Mouse (Mus musculus): Measurements from ENCODE around the gene Nlgn1. TPM values are rescaled to one million over a fixed set of nuclear protein-coding genes. Genes with fewer than 3 reads are reported as not detected.

Nlgn1 gene
- polyA plus RNA-seq, 1 experiment, result not detected

DNA sequence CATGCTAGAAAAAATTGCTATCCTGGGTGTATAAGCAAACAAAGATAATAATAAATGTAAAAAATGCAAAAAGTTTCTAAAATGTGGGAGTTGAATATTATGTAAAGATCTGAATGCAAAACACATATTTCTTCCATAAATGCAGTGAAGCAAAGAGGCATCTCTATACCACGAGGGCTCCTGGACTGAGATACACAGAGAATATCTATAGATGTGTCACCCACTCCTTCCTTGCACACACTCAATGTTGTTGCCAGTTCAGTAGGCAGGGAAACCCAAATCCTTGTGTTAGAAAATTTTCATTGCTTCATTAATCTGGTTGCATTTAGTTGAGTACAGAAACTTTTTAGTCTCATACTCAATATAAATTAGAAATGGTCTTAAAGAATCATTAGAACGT, 364.7 kb downstream of the Nlgn1 start:
- Histone ChIP-seq H3K36me3 (ENCODE audit: control insufficient read depth) (no peaks in the 10 kb centered on the region), H3K9me3 (ENCODE audit: control insufficient read depth, low read length) (no peaks in the 10 kb centered on the region), H3K27me3 (ENCODE audit: control insufficient read depth) (no peaks in the 10 kb centered on the region), H3K4me1 (ENCODE audit: control insufficient read depth) (no peaks in the 10 kb centered on the region), H3K4me3 (replicated peaks) (no peak overlapping the region)
- TF ChIP-seq TAL1 (IDR thresholded peaks at IDR 0.05; ENCODE audit: low read length) (no peak), GATA1 (IDR thresholded peaks at IDR 0.05; ENCODE audit: low read length) (no peak)

- H3K4me3 ChIP-seq (replicated peaks), result no peak overlapping the region
- no peaks in the 10 kb centered on the region for H3K27me3 ChIP-seq (ENCODE audit: control insufficient read depth)
- H3K36me3 ChIP-seq (ENCODE audit: control insufficient read depth), result no peaks in the 10 kb centered on the region
- no peaks in the 10 kb centered on the region for H3K9me3 ChIP-seq (ENCODE audit: control insufficient read depth, low read length)
- no peak for TF ChIP-seq TAL1 (IDR thresholded peaks at IDR 0.05; ENCODE audit: low read length)
- TF ChIP-seq GATA1 (IDR thresholded peaks at IDR 0.05; ENCODE audit: low read length), result no peak
- no peaks in the 10 kb centered on the region for H3K4me1 ChIP-seq (ENCODE audit: control insufficient read depth)
Measured at GRCm38 (mm10) chr3:25964237-25964636, 368.0 kb downstream of the Nlgn1 start.

DNA sequence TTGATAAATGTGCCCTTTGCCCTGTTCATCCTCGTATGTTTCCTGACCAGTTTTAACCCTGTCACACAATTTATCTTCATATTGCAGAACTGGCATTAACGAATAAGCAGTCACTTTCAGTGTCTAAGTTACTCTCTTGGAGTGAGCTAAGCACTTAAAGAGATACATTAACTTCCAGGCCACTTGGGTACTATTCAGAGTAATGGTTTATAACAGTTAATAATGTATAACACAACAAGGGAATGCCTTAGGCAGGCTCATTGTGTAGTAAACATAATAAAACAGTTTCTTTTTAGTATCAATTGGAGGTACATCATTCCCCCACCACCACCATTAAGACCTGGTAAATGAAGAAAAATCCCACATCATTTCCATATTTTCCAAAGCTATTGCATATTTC, 368.7 kb downstream of the Nlgn1 start:
- no peak for TF ChIP-seq GATA1 (IDR thresholded peaks at IDR 0.05; ENCODE audit: low read length)
- no peak for TF ChIP-seq TAL1 (IDR thresholded peaks at IDR 0.05; ENCODE audit: low read length)
- no peaks in the 10 kb centered on the region for H3K27me3 ChIP-seq (ENCODE audit: control insufficient read depth)
- no peaks in the 10 kb centered on the region for H3K36me3 ChIP-seq (ENCODE audit: control insufficient read depth)
- no peaks in the 10 kb centered on the region for H3K4me1 ChIP-seq (ENCODE audit: control insufficient read depth)
- no peaks in the 10 kb centered on the region for H3K9me3 ChIP-seq (ENCODE audit: control insufficient read depth, low read length)
- no peak overlapping the region for H3K4me3 ChIP-seq (replicated peaks)

DNA sequence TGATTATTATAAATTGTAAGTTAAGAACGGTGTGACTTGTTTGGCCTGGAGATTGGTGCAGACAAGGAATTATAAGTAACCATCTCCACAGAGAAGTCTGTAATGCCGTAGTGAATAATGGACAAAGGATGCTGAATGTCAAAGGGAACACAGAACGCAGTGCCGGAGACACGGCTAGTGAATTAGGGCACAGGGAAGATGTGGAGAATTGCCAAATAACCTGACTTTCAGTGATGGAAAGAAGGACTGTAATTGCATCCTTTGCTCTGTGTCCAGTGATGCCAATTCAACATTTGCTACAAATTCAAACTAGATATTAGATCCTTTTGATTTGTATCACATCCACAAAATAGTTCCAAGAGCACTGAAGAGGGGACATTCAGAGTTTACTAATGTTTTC, 415.7 kb downstream of the Nlgn1 start:
- Histone ChIP-seq H3K36me3 (ENCODE audit: control insufficient read depth) (no peaks in the 10 kb centered on the region), H3K4me3 (replicated peaks) (no peak overlapping the region), H3K27me3 (ENCODE audit: control insufficient read depth) (no peaks in the 10 kb centered on the region), H3K4me1 (ENCODE audit: control insufficient read depth) (no peaks in the 10 kb centered on the region), H3K9me3 (ENCODE audit: control insufficient read depth, low read length) (no peaks in the 10 kb centered on the region)
- TF ChIP-seq GATA1 (IDR thresholded peaks at IDR 0.05; ENCODE audit: low read length), result no peak
- TF ChIP-seq TAL1 (IDR thresholded peaks at IDR 0.05; ENCODE audit: low read length), result no peak

DNA sequence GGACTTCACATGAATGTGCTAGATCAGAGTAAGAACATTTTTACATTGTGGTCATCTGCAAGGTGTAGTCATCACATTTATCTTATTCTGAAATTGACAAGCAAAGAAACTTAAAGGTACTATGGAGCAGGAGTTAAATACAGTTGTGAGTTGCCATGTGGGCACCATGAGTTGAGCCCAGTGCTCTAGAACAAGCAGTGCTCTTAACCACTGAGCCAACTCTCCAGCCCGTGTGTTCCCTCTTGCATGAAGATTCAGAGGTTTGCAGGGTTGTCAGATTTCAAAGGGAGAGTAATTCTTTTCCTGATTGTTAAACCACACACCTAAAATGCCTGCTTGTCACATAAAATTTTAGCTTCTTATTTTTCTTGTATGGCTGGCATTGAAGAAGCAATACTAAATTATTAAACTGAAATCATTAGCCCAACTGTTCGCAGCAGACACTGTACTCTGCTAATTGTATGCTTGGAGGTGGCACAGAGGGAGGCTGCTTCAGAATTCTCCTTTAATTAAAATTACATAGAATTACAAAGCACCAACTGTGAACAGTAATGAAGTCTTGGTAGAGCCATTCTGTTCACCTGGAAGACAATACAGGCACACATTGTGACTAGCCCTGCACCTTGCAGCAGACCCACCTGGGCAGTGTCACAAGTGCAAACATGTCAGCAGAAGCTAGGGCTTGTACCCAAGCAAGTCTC, 417.7 kb downstream of the Nlgn1 start:
- H3K9me3 ChIP-seq (ENCODE audit: control insufficient read depth, low read length), result no peaks in the 10 kb centered on the region
- H3K4me3 ChIP-seq (replicated peaks), result no peak overlapping the region
- TF ChIP-seq TAL1 (IDR thresholded peaks at IDR 0.05; ENCODE audit: low read length) (no peak), GATA1 (IDR thresholded peaks at IDR 0.05; ENCODE audit: low read length) (no peak)
- no peaks in the 10 kb centered on the region for H3K27me3 ChIP-seq (ENCODE audit: control insufficient read depth)
- H3K4me1 ChIP-seq (ENCODE audit: control insufficient read depth), result no peaks in the 10 kb centered on the region
- H3K36me3 ChIP-seq (ENCODE audit: control insufficient read depth), result no peaks in the 10 kb centered on the region

DNA sequence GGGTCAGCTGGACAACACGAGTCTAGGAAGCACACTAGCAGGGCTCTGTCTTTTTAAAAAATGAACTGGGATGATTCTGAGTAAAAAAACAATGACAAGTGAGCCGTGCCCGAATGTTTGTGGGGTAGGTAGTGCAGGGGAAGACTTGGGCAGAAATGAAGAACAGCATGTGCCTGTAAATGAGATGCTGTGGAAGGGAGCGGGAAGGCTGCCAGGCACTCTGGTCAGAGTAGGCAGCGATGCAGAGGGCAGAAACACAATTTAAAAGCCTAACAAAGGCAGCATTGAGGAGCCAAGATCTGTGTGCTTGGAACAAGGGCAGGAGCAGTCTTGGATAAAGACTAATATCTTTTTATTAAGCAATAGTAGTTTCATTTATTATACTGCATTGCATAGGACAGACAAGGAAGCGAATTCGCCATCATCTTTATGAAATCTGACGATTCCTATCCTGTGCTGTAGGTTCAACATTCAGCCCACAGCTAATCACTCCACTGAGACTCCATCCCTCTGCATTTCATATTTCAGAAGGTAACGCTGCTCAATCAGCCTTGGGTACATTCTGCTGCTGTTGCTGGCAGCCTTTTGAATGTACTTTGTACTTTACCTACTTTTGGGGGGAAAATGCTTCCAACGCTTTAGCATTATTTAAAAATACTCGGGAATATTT, 429.0 kb downstream of the Nlgn1 start:
- H3K27me3 ChIP-seq (ENCODE audit: control insufficient read depth), result no peaks in the 10 kb centered on the region
- H3K4me3 ChIP-seq (replicated peaks), result no peak overlapping the region
- H3K9me3 ChIP-seq (ENCODE audit: control insufficient read depth, low read length), result peaks cover 2% of the 10 kb centered on the region; the same call in 1 of the 2 replicates
- H3K36me3 ChIP-seq (ENCODE audit: control insufficient read depth), result no peaks in the 10 kb centered on the region
- H3K4me1 ChIP-seq (ENCODE audit: control insufficient read depth), result no peaks in the 10 kb centered on the region
- TF ChIP-seq GATA1 (IDR thresholded peaks at IDR 0.05; ENCODE audit: low read length) (no peak), TAL1 (IDR thresholded peaks at IDR 0.05; ENCODE audit: low read length) (no peak)

- Histone ChIP-seq H3K4me1 (ENCODE audit: control insufficient read depth) (no peaks in the 10 kb centered on the region), H3K9me3 (ENCODE audit: control insufficient read depth, low read length) (peaks cover 2% of the 10 kb centered on the region; the same call in 1 of the 2 replicates), H3K4me3 (replicated peaks) (no peak overlapping the region), H3K27me3 (ENCODE audit: control insufficient read depth) (no peaks in the 10 kb centered on the region), H3K36me3 (ENCODE audit: control insufficient read depth) (no peaks in the 10 kb centered on the region)
- TF ChIP-seq TAL1 (IDR thresholded peaks at IDR 0.05; ENCODE audit: low read length) (no peak), GATA1 (IDR thresholded peaks at IDR 0.05; ENCODE audit: low read length) (no peak)
Measured at GRCm38 (mm10) chr3:25897456-25897855, 434.8 kb downstream of the Nlgn1 start.

GRCm38 (mm10) chr3:25884797-25885196, 447.5 kb downstream of the Nlgn1 start:
- Histone ChIP-seq H3K4me3 (replicated peaks) (no peak overlapping the region), H3K36me3 (ENCODE audit: control insufficient read depth) (no peaks in the 10 kb centered on the region), H3K27me3 (ENCODE audit: control insufficient read depth) (no peaks in the 10 kb centered on the region), H3K4me1 (ENCODE audit: control insufficient read depth) (no peaks in the 10 kb centered on the region), H3K9me3 (ENCODE audit: control insufficient read depth, low read length) (no peaks in the 10 kb centered on the region)
- TF ChIP-seq TAL1 (IDR thresholded peaks at IDR 0.05; ENCODE audit: low read length) (no peak), GATA1 (IDR thresholded peaks at IDR 0.05; ENCODE audit: low read length) (no peak)

DNA sequence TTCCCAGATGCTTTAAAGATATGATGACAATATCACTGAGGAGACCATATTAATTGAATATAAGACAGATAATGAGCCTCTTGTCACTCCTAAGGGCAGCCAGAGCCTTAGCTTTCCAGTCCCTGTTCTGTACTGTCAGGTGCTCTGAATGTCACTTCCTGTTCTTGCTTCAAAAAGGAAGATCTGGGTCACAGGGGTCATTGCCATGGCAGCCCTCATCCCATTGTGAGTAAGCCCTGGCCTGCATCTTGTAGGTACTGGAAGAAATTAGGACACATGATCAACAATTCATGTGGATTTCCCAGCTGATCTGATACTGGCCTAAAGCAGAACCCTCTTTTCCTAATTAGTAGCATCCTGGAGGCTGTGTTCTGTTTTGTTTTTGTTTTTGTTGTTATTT, 463.1 kb downstream of the Nlgn1 start:
- TF ChIP-seq GATA1 (IDR thresholded peaks at IDR 0.05; ENCODE audit: low read length), result no peak
- TF ChIP-seq TAL1 (IDR thresholded peaks at IDR 0.05; ENCODE audit: low read length), result no peak
- H3K27me3 ChIP-seq (ENCODE audit: control insufficient read depth), result no peaks in the 10 kb centered on the region
- no peaks in the 10 kb centered on the region for H3K4me1 ChIP-seq (ENCODE audit: control insufficient read depth)

More for the DNA sequence above, 463.1 kb downstream of the Nlgn1 start:
- Histone ChIP-seq H3K36me3 (ENCODE audit: control insufficient read depth) (no peaks in the 10 kb centered on the region), H3K4me3 (replicated peaks) (no peak overlapping the region), H3K9me3 (ENCODE audit: control insufficient read depth, low read length) (no peaks in the 10 kb centered on the region)
